Mouse (Mus musculus) kidney, postnatal 10 days (tissue): ENCODE measurements around the gene 4931428F04Rik.
"Not testable (repeated sequence)": the region's sequence is repeated elsewhere in the genome, so short reads cannot be mapped to it uniquely, and the experiment has no call there.

ENCODE experiments used
- DNase-seq: peaks from one replicate; pipeline ENCODE4 v3.0.0; 2021; ENCODE audit warnings: mixed read lengths

The 4931428F04Rik gene

GRCm38 (mm10) chr8:105306146-105306691 is 16.6 kb upstream of the 4931428F04Rik start:
- no peak for DNase-seq

- DNase-seq, result peak; percentile 87
Measured at GRCm38 (mm10) chr8:105305211-105306145, 15.8 kb upstream of the 4931428F04Rik start, which contains the start of gene Elmo3. Gene Elmo3, plus strand, starts transcription at chr8:105305601.

GRCm38 (mm10) chr8:105304325-105305210 is 14.9 kb upstream of the 4931428F04Rik start:
- DNase-seq, result no peak

- DNase-seq, result no peak
Measured at GRCm38 (mm10) chr8:105303874-105304273, 14.2 kb upstream of the 4931428F04Rik start.

- no peak for DNase-seq
Measured at GRCm38 (mm10) chr8:105303396-105303795, 13.7 kb upstream of the 4931428F04Rik start.

- no peak for DNase-seq
Measured at GRCm38 (mm10) chr8:105299962-105300361, 10.3 kb upstream of the 4931428F04Rik start.

- DNase-seq, result no peak
Measured at GRCm38 (mm10) chr8:105298351-105299252, 8.9 kb upstream of the 4931428F04Rik start.

- DNase-seq, result peak; percentile 96
Measured at GRCm38 (mm10) chr8:105297511-105298192, 8.0 kb upstream of the 4931428F04Rik start, which contains the start of gene E2f4. Gene E2f4, plus strand, starts transcription at chr8:105297663.

GRCm38 (mm10) chr8:105295895-105296573 is 6.4 kb upstream of the 4931428F04Rik start, which contains the start of gene Exoc3l:
Gene Exoc3l, minus strand, starts transcription at chr8:105296101.
- peak; percentile 58 for DNase-seq

- no peak for DNase-seq
Measured at GRCm38 (mm10) chr8:105295256-105295655, 5.6 kb upstream of the 4931428F04Rik start.

- DNase-seq, result no peak
Measured at GRCm38 (mm10) chr8:105294776-105295175, 5.1 kb upstream of the 4931428F04Rik start.

GRCm38 (mm10) chr8:105293405-105293804 is 3.7 kb upstream of the 4931428F04Rik start:
- no peak for DNase-seq

GRCm38 (mm10) chr8:105292471-105292870 is 2.8 kb upstream of the 4931428F04Rik start:
- no peak for DNase-seq

- DNase-seq, result not testable (repeated sequence)
Measured at GRCm38 (mm10) chr8:105291802-105292201, 2.1 kb upstream of the 4931428F04Rik start.

GRCm38 (mm10) chr8:105291364-105291763 is 1.7 kb upstream of the 4931428F04Rik start:
- not testable (repeated sequence) for DNase-seq

- peak; percentile 98 for DNase-seq
Measured at GRCm38 (mm10) chr8:105290554-105291314, 1.1 kb upstream of the 4931428F04Rik start.

GRCm38 (mm10) chr8:105288958-105289732 is 519 bp downstream of the 4931428F04Rik start:
- DNase-seq, result peak; percentile 96

GRCm38 (mm10) chr8:105288231-105288630 is 1.4 kb downstream of the 4931428F04Rik start:
- no peak for DNase-seq

GRCm38 (mm10) chr8:105286907-105287306 is 2.8 kb downstream of the 4931428F04Rik start:
- no peak for DNase-seq
